Mouse (Mus musculus): ENCODE results near the gene Plekhh2. TPM values are rescaled to one million over a fixed set of nuclear protein-coding genes. Genes with fewer than 3 reads are reported as not detected.

Gene Plekhh2
- polyA plus RNA-seq, 1 experiment, result 0.67 TPM

GRCm38 (mm10) chr17:84645119-84645518 is 133.4 kb downstream of the Plekhh2 start:
- Histone ChIP-seq H3K27ac (replicated peaks; ENCODE audit: low read depth, low read length) (no peak overlapping the region), H3K4me3 (ENCODE audit: insufficient read depth, low read depth, low read length) (no peak overlapping the region), H3K4me1 (ENCODE audit: control insufficient read depth, insufficient read depth, insufficient read length, low read length) (no peaks in the 10 kb centered on the region)

- Histone ChIP-seq H3K4me1 (ENCODE audit: control insufficient read depth, insufficient read depth, insufficient read length, low read length) (no peaks in the 10 kb centered on the region), H3K4me3 (ENCODE audit: insufficient read depth, low read depth, low read length) (no peak overlapping the region), H3K27ac (replicated peaks; ENCODE audit: low read depth, low read length) (no peak overlapping the region)
Observed at GRCm38 (mm10) chr17:84645894-84646293, 134.2 kb downstream of the Plekhh2 start.

GRCm38 (mm10) chr17:84646477-84646876 is 134.8 kb downstream of the Plekhh2 start:
- no peak overlapping the region for H3K27ac ChIP-seq (replicated peaks; ENCODE audit: low read depth, low read length)
- no peak overlapping the region for H3K4me3 ChIP-seq (ENCODE audit: insufficient read depth, low read depth, low read length)
- H3K4me1 ChIP-seq (ENCODE audit: control insufficient read depth, insufficient read depth, insufficient read length, low read length), result no peaks in the 10 kb centered on the region

GRCm38 (mm10) chr17:84647630-84648029 is 135.9 kb downstream of the Plekhh2 start:
- no peak overlapping the region for H3K4me3 ChIP-seq (ENCODE audit: insufficient read depth, low read depth, low read length)
- no peaks in the 10 kb centered on the region for H3K4me1 ChIP-seq (ENCODE audit: control insufficient read depth, insufficient read depth, insufficient read length, low read length)

GRCm38 (mm10) chr17:84650302-84651017 is 138.8 kb downstream of the Plekhh2 start:
- Histone ChIP-seq H3K4me3 (ENCODE audit: insufficient read depth, low read depth, low read length) (no peak overlapping the region), H3K4me1 (ENCODE audit: control insufficient read depth, insufficient read depth, insufficient read length, low read length) (no peaks in the 10 kb centered on the region)

More at GRCm38 (mm10) chr17:84647630-84648029, 135.9 kb downstream of the Plekhh2 start:
- no peak overlapping the region for H3K27ac ChIP-seq (replicated peaks; ENCODE audit: low read depth, low read length)

GRCm38 (mm10) chr17:84653544-84653943 is 141.8 kb downstream of the Plekhh2 start:
- Histone ChIP-seq H3K4me3 (ENCODE audit: insufficient read depth, low read depth, low read length) (no peak overlapping the region), H3K27ac (replicated peaks; ENCODE audit: low read depth, low read length) (no peak overlapping the region), H3K4me1 (ENCODE audit: control insufficient read depth, insufficient read depth, insufficient read length, low read length) (no peaks in the 10 kb centered on the region)

More at GRCm38 (mm10) chr17:84650302-84651017, 138.8 kb downstream of the Plekhh2 start:
- H3K27ac ChIP-seq (replicated peaks; ENCODE audit: low read depth, low read length), result no peak overlapping the region

GRCm38 (mm10) chr17:84656205-84656604 is 144.5 kb downstream of the Plekhh2 start:
- Histone ChIP-seq H3K4me3 (ENCODE audit: insufficient read depth, low read depth, low read length) (no peak overlapping the region), H3K4me1 (ENCODE audit: control insufficient read depth, insufficient read depth, insufficient read length, low read length) (no peaks in the 10 kb centered on the region), H3K27ac (replicated peaks; ENCODE audit: low read depth, low read length) (no peak overlapping the region)

GRCm38 (mm10) chr17:84656653-84657421 is 145.1 kb downstream of the Plekhh2 start:
- Histone ChIP-seq H3K4me3 (ENCODE audit: insufficient read depth, low read depth, low read length) (no peak overlapping the region), H3K27ac (replicated peaks; ENCODE audit: low read depth, low read length) (no peak overlapping the region), H3K4me1 (ENCODE audit: control insufficient read depth, insufficient read depth, insufficient read length, low read length) (no peaks in the 10 kb centered on the region)

GRCm38 (mm10) chr17:84657422-84657732 is 145.7 kb downstream of the Plekhh2 start:
- H3K4me3 ChIP-seq (ENCODE audit: insufficient read depth, low read depth, low read length), result no peak overlapping the region
- no peaks in the 10 kb centered on the region for H3K4me1 ChIP-seq (ENCODE audit: control insufficient read depth, insufficient read depth, insufficient read length, low read length)
- no peak overlapping the region for H3K27ac ChIP-seq (replicated peaks; ENCODE audit: low read depth, low read length)

GRCm38 (mm10) chr17:84657782-84658181 is 146.1 kb downstream of the Plekhh2 start:
- Histone ChIP-seq H3K27ac (replicated peaks; ENCODE audit: low read depth, low read length) (no peak overlapping the region), H3K4me3 (ENCODE audit: insufficient read depth, low read depth, low read length) (no peak overlapping the region), H3K4me1 (ENCODE audit: control insufficient read depth, insufficient read depth, insufficient read length, low read length) (no peaks in the 10 kb centered on the region)

- H3K4me3 ChIP-seq (ENCODE audit: insufficient read depth, low read depth, low read length), result no peak overlapping the region
- no peaks in the 10 kb centered on the region for H3K4me1 ChIP-seq (ENCODE audit: control insufficient read depth, insufficient read depth, insufficient read length, low read length)
- no peak overlapping the region for H3K27ac ChIP-seq (replicated peaks; ENCODE audit: low read depth, low read length)
Observed at GRCm38 (mm10) chr17:84658195-84658594, 146.5 kb downstream of the Plekhh2 start.

- Histone ChIP-seq H3K27ac (replicated peaks; ENCODE audit: low read depth, low read length) (no peak overlapping the region), H3K4me1 (ENCODE audit: control insufficient read depth, insufficient read depth, insufficient read length, low read length) (no peaks in the 10 kb centered on the region), H3K4me3 (ENCODE audit: insufficient read depth, low read depth, low read length) (no peak overlapping the region)
Observed at GRCm38 (mm10) chr17:84658951-84659350, 147.3 kb downstream of the Plekhh2 start.

- Histone ChIP-seq H3K4me1 (ENCODE audit: control insufficient read depth, insufficient read depth, insufficient read length, low read length) (no peaks in the 10 kb centered on the region), H3K4me3 (ENCODE audit: insufficient read depth, low read depth, low read length) (no peak overlapping the region), H3K27ac (replicated peaks; ENCODE audit: low read depth, low read length) (no peak overlapping the region)
Observed at GRCm38 (mm10) chr17:84665053-84665452, 153.4 kb downstream of the Plekhh2 start.

GRCm38 (mm10) chr17:84665691-84666090 is 154.0 kb downstream of the Plekhh2 start:
- H3K4me3 ChIP-seq (ENCODE audit: insufficient read depth, low read depth, low read length), result no peak overlapping the region
- no peaks in the 10 kb centered on the region for H3K4me1 ChIP-seq (ENCODE audit: control insufficient read depth, insufficient read depth, insufficient read length, low read length)
- no peak overlapping the region for H3K27ac ChIP-seq (replicated peaks; ENCODE audit: low read depth, low read length)

- Histone ChIP-seq H3K4me1 (ENCODE audit: control insufficient read depth, insufficient read depth, insufficient read length, low read length) (no peaks in the 10 kb centered on the region), H3K27ac (replicated peaks; ENCODE audit: low read depth, low read length) (no peak overlapping the region)
Observed at GRCm38 (mm10) chr17:84667848-84668247, 156.2 kb downstream of the Plekhh2 start.

More at GRCm38 (mm10) chr17:84667848-84668247, 156.2 kb downstream of the Plekhh2 start:
- H3K4me3 ChIP-seq (ENCODE audit: insufficient read depth, low read depth, low read length), result no peak overlapping the region
